Mouse (Mus musculus) thymus, adult 2 months (tissue): ENCODE results near the gene Pon2.

ENCODE experiments used
- CTCF ChIP-seq: fragments of 200-500 bp; IDR thresholded peaks from 2 replicates; pipeline ENCODE4 v1.5.1; 2012; ENCODE audit warnings: mild to moderate bottlenecking, control low read depth, low read length, moderate library complexity, borderline replicate concordance; ENCODE audit not compliant: control insufficient read depth, poor library complexity, insufficient read depth; ENCODE audit errors: extremely low read depth
- POLR2A ChIP-seq: fragments of 200-500 bp; IDR thresholded peaks from 2 replicates; pipeline ENCODE4 v1.6.1; 2012; ENCODE audit warnings: mild to moderate bottlenecking, low read length, control low read depth, moderate library complexity; ENCODE audit not compliant: control insufficient read depth, poor library complexity, insufficient read depth; ENCODE audit errors: extremely low read depth

DNA sequence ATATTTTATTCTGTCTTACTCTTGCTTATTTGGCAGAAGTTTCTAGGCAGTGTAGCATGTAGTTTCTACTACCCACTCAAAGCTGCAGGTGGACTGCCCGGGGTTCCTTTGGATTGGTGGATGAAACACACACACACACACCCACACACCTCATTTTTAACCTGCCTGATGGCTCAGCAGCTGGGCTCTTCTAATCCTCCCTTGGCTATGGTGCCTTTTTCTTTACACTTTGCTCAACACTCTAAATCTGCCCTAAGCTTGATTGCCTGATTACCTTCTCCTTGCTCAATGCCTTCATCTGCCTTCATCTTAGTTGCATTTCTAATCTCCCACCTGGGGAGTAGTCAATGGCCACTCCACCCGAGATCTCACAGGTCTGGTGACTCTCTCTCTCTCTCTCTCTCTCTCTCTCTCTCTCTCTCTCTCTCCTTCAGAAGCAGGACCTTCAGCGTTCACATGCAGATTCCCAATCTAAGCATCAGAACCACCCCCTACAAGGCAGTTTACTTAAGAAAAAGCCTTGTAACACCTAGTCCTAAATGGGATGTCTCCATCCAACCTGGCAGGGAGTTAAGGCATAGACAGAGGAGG is 34.4 kb upstream of the Pon2 start:
- TF ChIP-seq CTCF (no peak), POLR2A (no peak)
